Mouse (Mus musculus) E14TG2a.4 (cell line): ENCODE data around the gene Lef1.

Experiments used
- CTCF ChIP-seq: conservative IDR thresholded peaks from 2 replicates; pipeline ENCODE4 v1.5.1; 2014; ENCODE audit warnings: low read length
- NANOG ChIP-seq: IDR thresholded peaks from 2 replicates; pipeline ENCODE4 v1.6.1; 2014; ENCODE audit warnings: borderline replicate concordance, low read length, mixed read lengths
- POU5F1 ChIP-seq: IDR thresholded peaks from 2 replicates; pipeline ENCODE4 v1.6.1; 2014; ENCODE audit warnings: low read length, borderline replicate concordance

- TF ChIP-seq CTCF (no peak), NANOG (no peak), POU5F1 (no peak)
These were observed 7.1 kb downstream of the Lef1 start for GRCm38 (mm10) chr3:131117352-131117751.
